Mouse (Mus musculus) heart, postnatal 0 days (tissue): ENCODE measurements at regions not wholly inside any gene's neighbourhood (a gene's known extent, or its start where the extent isn't known, plus 50 kb on each side); places are given as distances from the start of the nearest gene placed in this dataset.

ENCODE experiments used
- CTCF ChIP-seq: IDR thresholded peaks from 2 replicates; pipeline ENCODE4 v1.5.1; 2016; ENCODE audit warnings: antibody characterized with exemption, control low read depth, low read depth
- EP300 ChIP-seq: IDR thresholded peaks from 2 replicates; pipeline ENCODE4 v1.6.1; 2016; ENCODE audit warnings: antibody characterized with exemption, low read depth

DNA sequence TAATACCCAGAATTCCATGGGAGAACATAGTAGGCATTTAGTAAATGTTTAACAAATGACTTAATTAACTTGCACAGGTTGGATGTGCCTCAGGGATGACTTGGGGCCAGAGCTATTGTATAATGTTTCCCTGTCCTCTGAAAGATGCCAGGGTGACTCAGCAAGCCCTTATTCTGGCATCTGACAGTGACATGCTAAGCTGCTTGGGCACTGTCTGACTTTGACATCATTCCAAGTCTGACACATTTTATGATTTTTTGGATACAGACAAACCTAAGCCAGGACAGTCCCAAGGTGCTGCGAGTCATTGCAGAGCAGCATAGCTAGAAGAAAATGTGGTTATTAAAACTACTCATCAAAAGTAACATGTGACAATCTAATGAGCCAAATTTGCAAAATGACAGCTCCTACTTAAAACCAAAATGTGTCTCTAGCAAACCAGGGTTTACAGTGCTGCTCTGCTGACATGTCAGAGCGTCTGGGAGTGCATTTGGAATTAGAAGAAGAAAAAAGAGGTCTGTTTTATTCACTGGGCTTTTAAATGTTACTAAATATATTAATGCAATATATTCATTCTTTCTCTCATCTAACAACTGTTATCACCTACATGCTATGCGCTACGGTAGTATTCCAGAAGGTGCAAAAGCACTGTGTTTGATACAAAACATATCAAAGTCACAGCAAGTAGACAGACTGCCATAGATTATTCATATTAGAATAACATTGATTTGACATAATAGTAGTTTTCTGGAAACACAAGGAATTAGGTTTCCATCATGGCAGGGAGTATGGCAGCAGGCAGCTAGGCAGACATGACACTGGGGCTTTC, 64.1 kb upstream of the Klf12 start:
- TF ChIP-seq CTCF, result no peak
- no peak for TF ChIP-seq EP300
